Mouse (Mus musculus): ENCODE results near the gene Lrrc28.
"Not testable (repeated sequence)": the region's sequence is repeated elsewhere in the genome, so short reads cannot be mapped to it uniquely, and the experiment has no call there.

DNA sequence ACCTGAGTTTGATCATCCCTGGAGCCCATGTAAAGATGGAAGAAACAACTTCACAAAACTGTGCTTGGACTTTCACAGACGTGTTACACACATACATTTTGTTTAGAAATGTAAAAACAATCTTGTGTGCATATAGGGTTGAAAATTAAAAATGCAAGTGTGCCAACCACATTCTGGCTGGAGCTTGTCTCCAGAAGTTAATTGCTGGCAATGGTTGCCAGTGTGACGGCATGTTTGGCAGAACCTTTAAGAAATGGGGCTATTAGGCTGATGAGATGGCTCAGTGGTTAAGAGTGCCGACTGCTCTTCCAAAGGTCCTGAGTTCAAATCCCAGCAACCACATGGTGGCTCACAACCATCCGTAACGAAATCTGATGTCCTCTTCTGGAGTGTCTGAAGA, 123.3 kb downstream of the Lrrc28 start:
- TF ChIP-seq GATA1, TAL1 (IDR thresholded peaks at IDR 0.05; ENCODE audit: low read length): not testable (repeated sequence)

Data from erythroblast, embryonic 14.5 days (primary cell).